20 mouse cellular contexts compared by ENCODE assay signal in genomic region chr10:83038166-83038565, GRCm38 (mm10). TPM values are rescaled to one million over a fixed set of nuclear protein-coding genes. Genes with fewer than 3 reads are reported as not detected.
DNase-seq lines count a peak whose midpoint lies in the region; ATAC-seq and TF ChIP-seq lines count a peak whose summit lies in the region.
"Had no signal": no experiment of that assay in that cellular context is flagged by ENCODE, and none has a peak within 500 bp of the region (broad histone marks: within the 10 kb centered on the region; RNA-seq: fewer than 3 reads in every experiment).

No protein-coding gene starts in this region.

- whole genome bisulfite sequencing in forebrain, postnatal 0 days: 83% methylated on average over 9 of the region's 9 CpGs
- 85% methylated on average over 9 of the region's 9 CpGs for WGBS in forebrain, embryonic 15.5 days

- peak; percentile 58 for ATAC-seq in forebrain, postnatal 0 days
- ATAC-seq in forebrain, embryonic 15.5 days (replicated peaks): no peak
- ATAC-seq: hindbrain, embryonic 16.5 days; Patski had no signal

- no peak overlapping the region for H3K9ac ChIP-seq in forebrain, postnatal 0 days
- H3K9ac ChIP-seq in forebrain, embryonic 15.5 days (replicated peaks): no peak overlapping the region
- H3K9ac ChIP-seq: embryonic facial prominence, embryonic 13.5 days; heart, embryonic 13.5 days; limb, embryonic 15.5 days had no signal

- intact Hi-C loops in heart, postnatal 14 days (cut with DNase I): no loop called here

- no peaks in the 10 kb centered on the region for H3K27me3 ChIP-seq in forebrain, postnatal 0 days (ENCODE audit: insufficient read depth, low read length)
- no peaks in the 10 kb centered on the region for H3K27me3 ChIP-seq in forebrain, embryonic 15.5 days
- H3K27me3 ChIP-seq in myocyte (ENCODE audit: control insufficient read depth, insufficient read depth, insufficient read length): no peaks in the 10 kb centered on the region
- H3K27me3 ChIP-seq: embryonic facial prominence, embryonic 13.5 days; Patski had no signal

- no peak overlapping the region for H3ac ChIP-seq in myocyte (ENCODE audit: control insufficient read depth, insufficient read length)

- H3K27ac ChIP-seq in forebrain, postnatal 0 days (ENCODE audit: low read depth, low read length): no peak overlapping the region
- no peak overlapping the region for H3K27ac ChIP-seq in forebrain, embryonic 15.5 days (replicated peaks)
- H3K27ac ChIP-seq: embryonic facial prominence, embryonic 13.5 days; heart, embryonic 13.5 days; limb, embryonic 15.5 days had no signal

- no peaks in the 10 kb centered on the region for H3K9me3 ChIP-seq in forebrain, postnatal 0 days (ENCODE audit: low read length)
- no peaks in the 10 kb centered on the region for H3K9me3 ChIP-seq in forebrain, embryonic 15.5 days
- H3K9me3 ChIP-seq: embryonic facial prominence, embryonic 13.5 days; heart, embryonic 13.5 days; limb, embryonic 15.5 days had no signal

- no peaks in the 10 kb centered on the region for H3K36me3 ChIP-seq in forebrain, postnatal 0 days (ENCODE audit: insufficient read depth)
- no peaks in the 10 kb centered on the region for H3K36me3 ChIP-seq in forebrain, embryonic 15.5 days
- no peaks in the 10 kb centered on the region for H3K36me3 ChIP-seq in myocyte (ENCODE audit: control insufficient read depth, insufficient read depth)
- H3K36me3 ChIP-seq: heart, embryonic 13.5 days; limb, embryonic 15.5 days had no signal

- TF ChIP-seq POLR2A in myocyte (IDR thresholded peaks at IDR 0.05; ENCODE audit: insufficient read length, low read depth): no peak

- TF ChIP-seq CTCF in forebrain, postnatal 0 days (IDR thresholded peaks at IDR 0.05; ENCODE audit: low read depth): no peak

- H3K4me3 ChIP-seq in forebrain, postnatal 0 days (ENCODE audit: low read depth, low read length): no peak overlapping the region
- no peak overlapping the region for H3K4me3 ChIP-seq in forebrain, embryonic 15.5 days
- no peak overlapping the region for H3K4me3 ChIP-seq in myocyte
- H3K4me3 ChIP-seq: embryonic facial prominence, embryonic 13.5 days; heart, embryonic 13.5 days; limb, embryonic 15.5 days had no signal

- H3K79me2 ChIP-seq in myocyte (ENCODE audit: control insufficient read depth, insufficient read depth): peaks cover 8% of the 10 kb centered on the region

- H3K4me1 ChIP-seq in forebrain, postnatal 0 days (ENCODE audit: insufficient read depth): no peaks in the 10 kb centered on the region; the same call in 1 of the 2 replicates
- peaks cover 20% of the 10 kb centered on the region for H3K4me1 ChIP-seq in forebrain, embryonic 15.5 days

- peak; percentile 31 for DNase-seq in forebrain, postnatal 0 days
- DNase-seq in 3T3-L1 (ENCODE audit: low read depth, low spot score): peak; percentile 10
- peak; percentile 56 to 77 for DNase-seq in frontal cortex, adult 2 months (ENCODE audit: extremely low spot score in 1 of 2, low spot score in 1 of 2)
- DNase-seq in heart, postnatal 14 days: no peak
- no peak for DNase-seq in urinary bladder, postnatal 36 days (ENCODE audit: low spot score in 2 of 2)
- no peak for DNase-seq in lung, postnatal 4 days
- DNase-seq: adrenal gland, postnatal 36 days; cerebellum, adult 9-10 months; heart, postnatal 4 days; kidney, adult 18-20 months; kidney, postnatal 14 days; layer of hippocampus, postnatal 36 days; lung, postnatal 10 days had no signal

- no peak overlapping the region for H3K4me2 ChIP-seq in forebrain, postnatal 0 days (ENCODE audit: low read depth)
- no peak overlapping the region for H3K4me2 ChIP-seq in forebrain, embryonic 15.5 days (replicated peaks)
- H3K4me2 ChIP-seq in myocyte (ENCODE audit: low read depth): no peak overlapping the region
- H3K4me2 ChIP-seq: embryonic facial prominence, embryonic 13.5 days; heart, embryonic 13.5 days; limb, embryonic 15.5 days had no signal

TF ChIP-seq in myocyte, 11 proteins besides CTCF, POLR2A, EP300 and RAD21:
- TF ChIP-seq CEBPB (IDR thresholded peaks at IDR 0.05; ENCODE audit: insufficient read depth, poor library complexity, severe bottlenecking) (peak; percentile 81), MAX (IDR thresholded peaks at IDR 0.05; ENCODE audit: low read depth) (no peak)

RNA-seq across cellular contexts. Expression of gene Chst11, which starts 52.9 kb away (rescaled TPM):
- 15.7 and 20.8 TPM in 2 replicates for total RNA-seq in forebrain, postnatal 0 days (2014; rRNA removed)
- 2.2 and 2.9 TPM in 2 replicates for polyA plus RNA-seq in forebrain, postnatal 0 days (2015; fragmentation: Nextera tagmentation; extraction: Ambion mirVana)
- 3.1 TPM in 2 replicates for polyA plus RNA-seq in forebrain, embryonic 15.5 days (2015; fragmentation: Nextera tagmentation; extraction: Ambion mirVana)
- 32.8 and 34.6 TPM in 2 replicates for polyA plus RNA-seq in frontal cortex, adult 2 months (2012; rRNA removed)
- 12.1 TPM for polyA plus RNA-seq in myocyte (2012; fragmentation: generic; extraction: Trizol)
- total RNA-seq in heart, postnatal 14 days (2021): 1 to 10 TPM; 3.4 to 4.1 TPM

Comparison
In these comparisons a context has a peak if more than half of its experiments do, and no peak if none do; other contexts are left out.
1. DNase-seq: peak in forebrain, postnatal 0 days (single experiment), 3T3-L1 (single experiment) and frontal cortex, adult 2 months (2 of 2); none in heart, postnatal 14 days (0 of 2), urinary bladder, postnatal 36 days (0 of 2) and lung, postnatal 4 days (0 of 2).